Mouse (Mus musculus) retina, adult 2 months (tissue): ENCODE data around the gene R3hdm2.

Source experiments
- DNase-seq: peaks from one replicate; pipeline ENCODE4 v3.0.0-alpha.2; 2012; ENCODE audit warnings: low read depth, low spot score

R3hdm2 gene

DNA sequence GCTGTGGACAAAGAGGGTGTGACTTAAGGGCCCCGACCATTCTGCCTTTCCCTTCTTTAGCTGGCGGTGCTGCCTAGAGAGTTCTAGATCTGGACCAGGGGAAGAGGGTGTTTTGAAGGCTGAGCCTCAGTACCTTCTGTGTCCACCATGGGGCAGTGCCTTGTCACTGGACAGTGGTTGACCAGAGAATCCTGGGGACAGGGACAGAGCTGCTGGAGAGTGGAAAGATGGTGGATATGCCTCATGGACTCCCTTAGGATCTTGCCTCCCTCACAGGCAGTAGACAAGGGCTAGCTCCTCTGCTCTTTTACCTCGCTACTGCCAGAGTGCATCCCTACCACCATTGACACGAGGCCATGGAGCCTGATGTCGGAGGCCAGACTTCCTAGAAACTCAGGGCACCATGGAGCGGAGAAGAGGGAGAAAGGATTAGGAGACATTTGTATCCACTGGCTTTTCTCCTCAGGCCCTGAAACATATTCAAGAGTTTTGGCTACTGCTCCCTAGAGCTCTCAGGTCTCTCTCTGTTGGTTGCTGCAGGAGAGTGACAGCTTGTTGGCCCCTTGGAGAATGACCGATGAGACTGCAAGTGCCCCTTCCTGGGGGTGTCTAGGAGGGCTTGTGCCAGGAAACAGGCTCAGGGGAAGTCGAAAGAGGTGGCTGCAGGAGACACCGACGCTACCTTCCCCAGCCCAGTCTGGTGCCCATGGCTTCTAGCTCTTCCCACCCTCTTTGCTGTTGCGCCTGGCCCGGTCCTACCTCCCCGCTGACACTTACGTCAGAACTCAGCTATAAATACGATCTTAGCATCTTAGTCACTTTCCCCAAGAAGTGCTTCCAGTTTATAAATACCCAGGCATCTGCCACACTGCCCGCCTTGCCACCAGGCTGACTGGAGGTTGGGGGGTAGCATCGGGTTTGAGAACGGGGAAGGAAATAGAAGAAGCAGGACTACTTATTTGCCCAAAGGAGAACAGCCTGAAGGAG, 25.9 kb upstream of the R3hdm2 start, which contains the start of gene Inhbe:
Gene Inhbe (minus strand): TSS at position 503 of the 987 bp plus-strand sequence.
- DNase-seq: no peak

DNA sequence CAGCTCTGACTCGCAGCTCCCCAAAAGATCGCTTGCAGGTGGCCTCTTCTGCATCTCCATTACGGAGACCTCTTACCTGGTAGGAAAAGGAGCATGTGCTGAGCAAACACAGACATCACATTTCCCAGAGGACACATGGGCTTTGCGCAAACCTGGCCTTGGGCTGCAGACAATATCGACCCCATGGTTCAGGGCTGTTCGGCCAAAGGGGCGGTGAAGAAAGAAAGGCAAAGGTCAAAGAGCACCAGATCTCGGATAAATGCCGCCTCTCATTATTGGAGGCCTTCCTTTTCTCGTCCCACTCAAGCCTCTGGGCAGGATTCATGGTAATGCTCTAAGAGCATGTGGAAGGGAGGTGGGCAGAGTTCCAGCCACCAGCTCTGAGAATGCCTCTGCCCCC, 24.8 kb upstream of the R3hdm2 start:
- no peak for DNase-seq

DNA sequence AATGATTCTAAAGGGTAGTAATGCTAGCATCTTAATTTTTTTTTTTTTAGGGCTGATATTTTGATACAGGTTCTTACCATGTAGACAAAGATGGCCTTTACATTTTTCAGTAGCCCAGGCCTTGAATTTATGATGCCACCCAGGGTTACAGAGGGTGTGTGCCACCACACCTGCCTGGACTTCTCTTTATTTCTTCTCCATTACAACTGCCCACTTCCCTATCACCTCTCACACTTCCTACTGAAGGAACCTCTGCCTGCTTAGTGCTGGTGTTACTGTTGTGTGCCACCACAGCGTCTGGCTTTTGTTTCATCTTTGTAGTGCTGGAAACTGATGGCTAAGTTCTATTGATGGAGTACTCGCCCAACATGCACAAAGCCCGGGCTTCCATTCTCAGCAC, 19.4 kb upstream of the R3hdm2 start:
- DNase-seq: no peak

DNA sequence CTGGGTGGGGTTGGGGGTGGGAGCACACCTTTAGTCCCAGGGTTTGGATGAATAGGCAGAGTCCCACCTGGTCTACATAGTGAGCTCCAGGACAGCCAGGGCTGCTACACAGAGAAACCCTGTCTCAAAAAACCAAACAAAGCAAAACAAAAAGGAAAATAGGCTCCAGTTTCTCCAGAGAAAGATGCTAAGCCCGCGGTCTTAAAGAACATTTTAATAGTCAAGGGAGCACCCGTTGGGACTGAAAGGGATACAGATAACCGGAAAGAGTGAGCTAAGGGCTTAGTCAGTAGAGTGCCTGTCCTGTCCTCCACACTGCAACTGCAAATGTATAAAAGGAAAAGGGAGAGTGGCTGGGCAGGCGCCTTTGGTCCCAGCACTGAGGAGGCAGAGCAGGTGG, 13.0 kb upstream of the R3hdm2 start:
- DNase-seq: no peak

DNA sequence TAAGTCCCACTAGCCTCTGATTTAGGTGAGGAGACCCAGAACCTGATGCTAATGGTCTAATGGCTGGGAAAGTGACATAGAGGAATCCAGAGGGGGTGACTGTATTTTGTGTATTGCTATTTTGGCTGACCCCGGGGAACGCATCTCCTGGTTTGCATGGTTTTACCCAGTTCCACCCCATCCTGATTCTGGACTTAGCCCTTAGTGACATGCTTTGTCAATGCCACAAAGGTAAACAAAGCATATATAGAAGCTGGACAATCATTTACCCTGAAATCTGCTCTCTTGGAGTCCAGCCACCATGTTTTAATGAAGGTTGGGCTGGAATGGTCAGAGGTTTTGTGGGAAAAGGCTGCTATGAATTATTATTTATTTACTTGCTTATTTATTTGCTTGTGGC, 11.9 kb upstream of the R3hdm2 start:
- no peak for DNase-seq

DNA sequence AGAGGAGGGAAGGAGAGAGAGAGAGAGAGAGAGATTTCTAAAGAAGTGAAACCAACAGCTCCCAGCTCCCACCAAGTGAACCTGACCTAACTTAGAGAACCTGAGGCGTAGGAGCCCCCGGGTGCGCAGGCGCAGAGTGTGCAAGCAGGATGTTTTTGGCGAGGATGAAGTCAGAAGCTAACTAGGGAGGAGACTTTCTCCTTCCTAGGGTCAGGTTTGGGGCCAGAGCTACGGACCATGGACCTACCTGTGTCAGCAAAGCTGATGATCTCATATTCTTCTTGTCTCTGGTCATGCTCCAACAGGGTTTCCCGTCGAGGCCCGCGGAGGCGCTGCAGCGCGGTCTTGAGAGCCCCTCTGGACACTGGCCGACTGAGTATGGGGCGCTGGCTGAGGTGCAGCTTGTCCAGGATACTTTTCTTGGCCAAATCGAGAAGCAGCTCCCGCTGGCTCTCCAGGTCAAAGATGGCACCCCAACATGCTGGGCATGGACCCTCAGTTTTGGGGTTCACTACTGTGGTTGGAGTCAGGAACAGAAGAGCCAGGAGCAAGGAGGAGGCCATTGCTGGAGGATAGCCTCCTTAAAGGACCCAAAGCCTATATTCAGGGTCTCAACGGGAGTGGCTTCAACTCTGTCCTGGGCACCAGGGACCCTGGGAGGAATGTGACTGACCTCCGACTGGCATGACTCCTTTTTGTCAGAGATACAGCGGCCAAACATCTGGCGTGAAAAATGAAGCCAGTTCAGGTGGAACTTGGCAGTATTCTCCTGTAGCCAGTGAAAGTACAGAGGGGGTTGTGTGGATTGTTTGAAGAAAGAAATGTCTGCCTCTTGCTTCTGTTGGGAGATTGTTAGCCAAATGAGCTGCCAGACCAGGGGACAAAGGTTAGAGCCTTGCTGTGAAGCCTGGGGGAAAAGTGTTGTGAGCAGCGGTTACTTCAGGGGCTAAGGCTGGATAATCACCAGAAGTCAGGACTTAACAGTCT, 10.0 kb upstream of the R3hdm2 start, which contains the start of gene Inhbc:
Gene Inhbc (minus strand): TSS at position 598 of the 987 bp plus-strand sequence.
- no peak for DNase-seq

DNA sequence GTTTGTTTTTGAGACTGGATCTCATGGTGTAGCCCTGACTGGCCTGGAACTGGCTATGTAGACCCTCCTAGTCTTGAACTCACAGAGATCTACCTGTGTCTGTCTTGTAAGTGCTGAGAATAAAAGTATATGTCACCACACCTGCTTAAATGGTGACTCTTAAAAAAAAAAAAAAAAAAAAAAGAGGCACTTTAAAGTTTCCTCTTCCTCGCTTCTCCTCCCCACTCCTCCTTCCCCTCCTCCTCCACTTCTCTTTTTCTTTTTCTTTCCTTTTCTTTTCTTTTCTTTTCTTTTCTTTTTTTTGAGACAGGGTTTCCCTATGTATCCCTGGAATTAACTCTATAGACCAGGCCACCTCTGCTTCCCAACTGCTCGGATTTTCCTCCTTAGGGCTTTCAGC, 9.1 kb upstream of the R3hdm2 start:
- no peak for DNase-seq

DNA sequence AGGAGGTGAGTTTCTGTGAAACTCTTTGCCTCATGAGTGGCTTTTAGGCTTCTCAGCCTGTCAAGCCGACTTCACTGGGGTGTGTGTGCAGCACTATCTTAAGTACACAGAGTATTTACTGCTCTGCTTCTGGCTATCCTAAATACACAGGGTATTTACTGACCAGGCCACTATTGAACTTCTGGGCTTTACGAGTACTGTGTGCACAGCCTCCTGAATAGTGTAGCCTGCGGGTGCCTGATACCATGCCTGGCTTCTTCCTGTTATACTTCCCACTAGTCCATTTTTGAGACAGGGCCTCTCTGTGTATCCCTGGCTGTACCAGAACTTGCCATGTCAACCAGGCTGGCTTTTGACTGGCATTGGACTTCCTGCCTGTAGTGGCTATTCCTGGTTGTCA, 2.4 kb upstream of the R3hdm2 start:
- DNase-seq: no peak

DNA sequence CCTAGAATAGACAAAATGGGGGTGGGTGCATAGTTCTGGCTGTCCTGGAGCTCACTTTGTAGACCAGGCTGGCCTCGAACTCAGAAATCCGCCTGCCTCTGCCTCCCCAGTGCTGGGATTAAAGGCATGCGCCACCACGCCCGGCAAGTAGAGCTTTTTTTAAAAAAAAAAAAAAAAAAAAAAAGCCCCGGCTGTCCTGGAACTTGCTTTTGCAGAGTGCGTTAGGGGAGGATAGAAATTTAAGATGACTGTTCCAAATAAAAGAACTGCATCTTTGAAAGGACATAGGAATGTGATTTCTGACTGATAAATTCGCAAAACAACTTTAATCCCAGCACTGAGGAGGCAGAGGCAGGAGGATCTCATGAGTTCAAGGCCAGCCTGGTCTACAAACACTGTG, 473 bp upstream of the R3hdm2 start:
- no peak for DNase-seq

DNA sequence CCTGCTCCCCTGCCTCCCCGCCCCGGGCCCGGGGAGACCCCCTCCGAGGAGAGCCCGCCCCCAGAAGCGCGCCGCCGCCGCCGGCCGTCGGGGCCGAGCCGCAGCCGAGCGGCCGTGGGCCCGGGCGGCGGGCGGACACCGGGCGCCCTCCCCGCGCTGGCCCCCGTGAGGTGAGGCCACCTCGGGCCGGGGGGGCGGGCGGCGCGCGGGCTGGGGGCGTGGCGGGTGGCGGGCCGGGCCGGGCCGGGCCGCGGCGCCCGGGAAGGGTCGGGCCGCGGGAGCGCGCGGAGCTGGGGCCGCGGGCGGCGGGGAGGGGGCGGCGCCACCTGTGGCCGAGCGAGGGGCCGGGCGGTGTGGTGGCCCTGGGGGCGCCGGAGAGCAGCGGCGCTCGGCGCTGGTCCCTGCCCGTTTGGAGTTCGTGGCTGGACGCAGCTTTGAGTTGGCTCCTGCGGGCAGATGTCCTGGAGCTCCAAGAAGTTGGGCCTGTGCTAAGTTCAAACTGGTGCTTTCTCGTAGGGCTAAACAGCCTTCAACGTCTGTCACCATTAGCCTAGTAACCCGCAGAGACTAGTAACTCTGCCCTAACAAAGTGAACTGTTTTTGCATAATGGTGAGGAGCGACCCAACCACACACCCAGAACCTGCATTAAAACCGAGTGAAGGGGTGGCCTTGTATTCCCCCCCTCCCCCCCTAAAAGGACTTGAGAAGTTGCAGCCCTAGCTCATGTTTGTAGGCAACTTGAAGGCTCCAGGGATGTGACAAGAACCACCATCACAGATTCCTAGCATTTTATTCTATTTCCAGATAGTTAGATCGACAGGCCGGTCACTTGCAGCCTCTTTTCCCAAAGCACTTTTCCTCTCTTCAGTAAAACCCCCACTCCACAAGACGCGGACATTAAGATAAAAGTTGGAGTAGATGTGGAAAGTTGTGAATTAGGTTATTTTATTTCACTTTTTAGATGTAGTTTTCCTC, 928 bp downstream of the R3hdm2 start:
- DNase-seq: no peak

DNA sequence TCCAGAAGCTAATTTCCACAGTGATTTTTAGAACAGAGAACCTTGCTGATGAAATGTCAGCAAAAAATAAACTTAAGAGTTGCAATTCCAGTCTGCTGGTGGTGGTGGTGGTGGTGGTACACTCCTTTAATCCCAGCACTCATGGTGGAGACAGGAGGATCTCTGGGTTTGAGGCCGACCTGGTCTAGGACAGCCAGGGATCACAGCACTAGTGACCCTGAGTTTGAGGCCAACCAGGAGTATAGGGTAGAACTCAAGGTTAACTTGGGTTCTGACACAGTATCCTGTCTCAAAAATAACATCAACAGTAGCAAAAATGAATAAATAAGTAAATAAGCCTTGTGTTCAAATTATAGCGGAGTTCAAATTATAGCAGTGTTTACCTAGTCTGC, 1.6 kb downstream of the R3hdm2 start:
- DNase-seq: no peak

DNA sequence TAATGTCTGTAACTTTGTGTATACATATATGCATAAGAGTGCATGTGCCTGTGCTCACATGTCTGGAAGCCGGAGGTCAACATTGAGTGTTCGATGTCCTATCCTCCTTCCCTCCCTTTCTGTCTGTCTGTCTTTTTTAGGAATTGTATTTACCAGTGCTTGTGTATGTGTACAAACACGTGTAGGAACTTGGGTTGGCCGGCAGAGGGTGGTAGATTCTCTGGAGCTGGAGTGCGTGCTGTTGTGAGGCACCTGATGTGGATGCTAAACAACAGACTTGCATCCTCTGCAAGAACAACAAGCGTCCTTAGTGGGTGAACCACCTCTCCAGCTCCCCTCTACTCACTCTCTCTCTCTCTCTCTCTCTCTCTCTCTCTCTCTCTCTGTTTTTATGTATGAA, 11.6 kb downstream of the R3hdm2 start:
- DNase-seq: no peak

DNA sequence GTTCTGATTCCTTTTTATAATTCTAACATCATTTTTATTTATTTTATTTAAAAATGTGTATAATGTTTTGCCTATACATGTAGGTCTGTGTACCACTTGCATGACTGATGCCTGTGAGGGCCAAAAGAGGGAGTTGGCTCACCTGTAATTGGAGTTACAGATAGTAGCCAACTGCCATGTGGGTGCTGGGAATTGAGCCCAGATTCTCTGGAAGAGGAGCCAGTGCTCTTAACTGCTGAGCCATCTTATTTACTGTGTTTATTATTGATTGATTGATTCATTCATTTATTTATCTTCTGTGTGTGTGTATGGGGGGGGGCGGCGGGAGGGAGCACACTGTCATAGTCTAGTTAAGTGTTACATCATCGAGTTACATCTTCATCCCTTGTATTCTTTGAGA, 24.6 kb downstream of the R3hdm2 start:
- DNase-seq: no peak

DNA sequence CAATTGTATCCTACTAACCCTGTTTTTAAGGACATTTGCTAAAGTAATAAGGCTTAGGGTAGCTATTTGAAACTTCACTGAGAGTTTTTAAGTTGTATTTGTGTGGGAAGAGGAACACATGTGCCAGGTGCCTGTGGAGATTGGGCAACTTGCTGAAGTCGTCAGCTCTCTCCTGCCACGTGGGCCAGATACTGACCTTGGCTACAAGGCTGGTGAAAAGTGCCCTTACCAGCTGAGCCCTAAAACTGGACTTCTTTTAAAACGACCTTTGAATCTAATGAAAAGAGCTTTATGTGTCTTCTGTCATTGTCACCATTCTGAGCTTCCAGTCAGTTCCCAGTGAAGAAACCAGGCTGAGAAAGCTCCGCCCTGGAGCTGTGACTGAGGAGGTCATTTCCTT, 27.3 kb downstream of the R3hdm2 start:
- DNase-seq: no peak

DNA sequence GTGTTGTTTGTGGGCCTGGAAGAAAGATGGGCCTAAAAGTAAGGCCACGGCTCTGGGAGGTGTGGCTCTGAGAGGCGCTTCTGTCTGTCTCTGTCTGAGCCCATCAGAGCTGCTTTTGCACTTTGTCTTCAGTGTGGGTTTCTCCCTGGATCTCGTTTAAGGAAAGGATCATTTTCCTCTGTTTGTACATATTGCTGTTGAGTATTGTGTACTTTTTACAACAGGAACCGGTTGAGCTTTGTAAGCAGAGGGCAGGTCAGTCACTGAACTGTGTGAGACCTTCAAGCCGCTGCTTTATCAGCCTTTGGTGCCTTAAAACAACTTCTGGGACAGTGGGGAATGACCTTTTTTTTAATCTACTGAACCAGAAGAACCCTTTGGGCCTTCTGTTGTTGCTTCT, 32.0 kb downstream of the R3hdm2 start:
- DNase-seq: no peak

DNA sequence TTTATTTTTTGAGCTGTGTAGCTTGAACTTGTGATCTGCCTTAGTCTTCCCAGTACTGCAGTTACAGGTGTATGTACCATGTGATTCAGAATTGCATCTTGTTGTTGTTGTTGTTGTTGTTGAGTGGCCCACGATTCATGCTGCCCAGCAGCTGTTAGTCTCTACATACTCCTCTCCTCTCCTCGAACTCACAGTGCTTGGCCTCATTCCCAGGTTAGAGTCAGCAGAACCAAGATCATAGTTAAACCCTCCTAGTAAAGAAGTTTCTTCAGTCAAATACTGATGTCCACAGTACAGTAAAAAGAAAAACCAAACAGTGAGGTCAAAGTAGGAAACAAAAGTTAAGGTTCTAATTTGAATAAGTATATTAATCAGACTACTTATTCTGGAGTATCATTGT, 32.6 kb downstream of the R3hdm2 start:
- no peak for DNase-seq

DNA sequence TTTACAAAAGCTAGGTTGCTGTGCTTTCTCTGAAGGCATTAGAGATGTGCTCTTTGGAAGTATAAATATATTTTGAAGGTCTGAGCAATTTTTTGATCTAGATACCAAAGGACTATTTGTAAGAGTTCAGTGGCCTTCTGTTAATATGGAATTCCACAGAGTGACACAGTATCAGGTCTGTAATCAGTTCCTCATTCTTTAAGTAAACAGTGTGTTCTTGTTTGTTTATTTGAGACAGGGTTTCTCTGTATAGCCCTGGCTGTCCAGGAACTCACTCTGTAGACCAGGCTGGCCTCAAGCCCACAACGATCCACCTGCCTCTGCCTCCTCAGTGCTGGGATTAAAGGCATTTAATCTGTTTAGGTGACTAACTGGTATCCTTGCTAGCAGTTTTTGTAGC, 33.5 kb downstream of the R3hdm2 start:
- no peak for DNase-seq

DNA sequence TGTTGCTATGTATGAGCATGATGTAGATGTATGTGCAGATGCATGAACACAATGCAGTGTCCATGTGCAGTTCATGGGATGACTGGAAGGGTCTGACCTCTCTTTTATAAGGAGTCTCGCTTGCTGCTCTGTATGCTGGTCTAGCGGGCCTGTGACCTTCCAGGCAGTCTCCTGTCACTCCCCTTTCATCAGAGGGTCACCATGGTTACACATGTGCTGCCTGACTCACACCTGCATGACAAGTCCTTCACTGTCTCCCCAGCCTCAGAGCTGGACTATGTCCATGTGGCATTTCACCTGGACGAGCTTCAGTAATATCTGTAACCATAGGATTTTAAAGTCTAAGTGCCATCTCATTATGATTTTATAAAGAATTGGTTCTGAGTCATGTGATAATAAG, 34.0 kb downstream of the R3hdm2 start:
- no peak for DNase-seq

DNA sequence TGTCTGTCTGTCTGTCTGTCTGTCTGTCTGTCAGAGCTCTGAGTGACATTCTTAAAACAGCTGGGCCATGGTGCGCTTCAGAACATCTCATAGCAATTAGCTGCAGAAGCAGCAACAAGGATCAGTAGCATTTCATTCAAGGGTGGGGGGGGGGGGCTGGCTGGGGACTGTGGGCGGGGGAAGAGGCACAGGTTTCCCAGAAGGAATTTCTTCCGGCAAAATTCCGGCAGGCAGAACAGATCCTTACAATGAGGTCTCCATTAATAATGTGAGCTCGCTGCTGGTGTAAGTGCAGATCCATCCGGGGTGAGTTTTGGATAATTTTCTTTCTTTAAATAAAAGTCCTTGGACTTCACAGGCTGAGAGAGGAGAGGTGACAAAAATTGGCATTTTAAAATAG, 40.0 kb downstream of the R3hdm2 start:
- DNase-seq: no peak

DNA sequence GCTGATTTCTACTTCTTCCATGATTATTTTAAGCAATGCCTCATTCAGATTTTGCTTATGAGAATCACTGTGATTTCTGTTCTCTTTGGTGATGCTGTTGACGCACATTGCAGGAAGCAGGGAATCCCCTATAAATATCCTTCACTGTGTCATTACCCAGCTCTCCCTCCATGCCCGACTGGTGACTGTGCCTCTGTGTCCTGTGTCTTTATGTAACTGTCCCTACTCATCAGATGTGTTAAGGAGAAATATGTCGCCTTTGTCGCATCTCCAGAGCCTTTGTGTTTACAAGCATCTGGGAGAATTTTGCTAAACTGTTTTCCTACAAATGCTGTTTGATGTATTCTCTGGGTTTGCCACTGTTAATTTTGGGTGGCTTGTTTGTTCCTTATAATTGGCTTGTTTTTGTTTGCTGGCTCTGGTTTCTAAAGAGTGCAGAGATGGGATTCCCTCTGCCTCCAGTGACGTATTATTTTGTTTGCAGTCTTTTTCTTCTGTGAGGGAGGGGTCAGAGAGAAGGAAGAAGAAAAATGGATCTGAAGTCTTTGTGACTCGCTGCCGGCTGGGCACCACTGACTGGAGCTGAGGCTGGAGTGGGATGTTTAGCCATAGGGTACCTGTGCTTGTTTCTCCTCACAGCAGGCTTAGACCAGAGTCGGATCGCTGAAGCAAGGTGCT, 40.7 kb downstream of the R3hdm2 start:
- no peak for DNase-seq

DNA sequence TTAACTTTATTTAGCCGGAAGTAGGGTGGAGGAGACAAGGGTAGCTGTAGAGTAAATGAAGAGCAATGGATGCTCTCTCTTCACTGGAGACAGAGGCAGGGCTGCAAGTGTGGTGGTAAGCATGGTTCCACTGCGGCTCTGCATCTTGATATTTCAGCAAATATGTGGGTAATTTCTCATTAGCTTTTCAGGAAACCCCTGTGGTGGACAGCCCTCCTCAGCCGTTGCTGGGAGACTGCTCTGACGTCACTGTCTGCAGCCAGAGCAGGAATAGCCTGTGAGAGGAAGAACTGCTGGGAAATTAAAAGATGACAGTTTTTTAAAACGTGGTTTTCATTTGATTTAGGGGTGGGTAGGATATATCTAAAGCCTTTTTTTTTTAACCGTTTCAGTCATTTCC, 41.9 kb downstream of the R3hdm2 start:
- no peak for DNase-seq
